Mouse (Mus musculus): ENCODE measurements around the gene Ckap5. TPM values are rescaled to one million over a fixed set of nuclear protein-coding genes. Genes with fewer than 3 reads are reported as not detected.

The Ckap5 gene
- polyA plus RNA-seq, 1 experiment from 2014 or later, result 44.0 TPM

DNA sequence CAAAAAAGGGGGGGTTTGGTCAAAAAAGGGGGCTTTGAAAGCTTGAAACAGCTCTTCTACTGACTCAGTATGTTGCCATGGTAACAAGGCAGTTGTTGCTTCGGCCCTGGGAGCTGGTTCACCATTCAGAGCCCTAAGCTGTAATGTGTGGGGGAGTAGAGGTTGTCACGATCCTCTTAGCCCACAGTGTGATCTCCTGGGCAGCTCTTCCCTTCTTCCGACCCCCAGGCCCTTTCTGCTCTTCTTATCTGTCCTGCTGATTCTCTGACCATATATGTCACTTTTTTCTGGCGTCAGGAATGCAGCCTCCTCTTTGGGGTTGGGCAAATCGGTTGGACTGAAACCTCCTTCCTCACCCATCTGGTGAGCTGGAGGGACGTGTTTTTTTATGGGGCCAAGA lies 126.3 kb downstream of the Ckap5 start:
- Histone ChIP-seq H3K27ac (no peak overlapping the region), H3K36me3 (ENCODE audit: insufficient read depth, low read length) (peaks cover 33% of the 10 kb centered on the region), H3K4me3 (replicated peaks; ENCODE audit: low read depth, low read length) (no peak overlapping the region), H3K4me2 (ENCODE audit: low read length) (0 out of 2 replicates have a peak overlapping the region, but pooled peaks have one; percentile 1), H3K27me3 (ENCODE audit: insufficient read depth, low read length) (no peaks in the 10 kb centered on the region), H3K4me1 (replicated peaks; ENCODE audit: insufficient read depth, low read length) (peaks cover 12% of the 10 kb centered on the region; the same call in 1 of the 2 replicates), H3K9me3 (replicated peaks; ENCODE audit: low read length) (no peaks in the 10 kb centered on the region), H3K9ac (ENCODE audit: low read depth, low read length) (no peak overlapping the region)
- ATAC-seq (replicated peaks; ENCODE audit: low FRiP score, low read depth) (no peak), DNase-seq (ENCODE audit: low spot score) (peak; percentile 71)
- WGBS, result 27% methylated on average over 6 of the region's 6 CpGs
- no peak for TF ChIP-seq CTCF (IDR thresholded peaks at IDR 0.05; ENCODE audit: low read depth)

DNA sequence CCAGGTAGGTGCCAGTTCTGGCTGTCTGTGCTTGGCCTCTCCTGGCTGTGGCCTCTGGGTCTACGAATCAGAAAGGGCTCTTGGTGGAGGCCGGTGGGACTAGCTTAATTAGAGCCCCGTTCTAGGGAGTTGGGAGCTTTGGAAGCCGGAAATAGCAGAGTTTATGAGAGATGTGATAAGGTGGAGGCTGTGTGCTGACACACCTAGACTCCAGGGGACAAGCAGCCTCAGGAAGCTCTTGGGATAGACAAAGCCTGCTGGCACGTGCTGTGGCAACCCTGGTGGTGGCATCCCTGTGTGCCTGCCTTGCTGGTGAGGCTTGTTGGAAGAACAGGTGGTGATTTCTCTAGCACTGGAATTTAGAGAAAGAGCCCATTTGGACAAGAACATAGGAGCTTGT lies 128.8 kb downstream of the Ckap5 start:
- Histone ChIP-seq H3K4me2 (ENCODE audit: low read length) (no peak overlapping the region), H3K4me3 (replicated peaks; ENCODE audit: low read depth, low read length) (no peak overlapping the region), H3K9ac (ENCODE audit: low read depth, low read length) (no peak overlapping the region), H3K9me3 (replicated peaks; ENCODE audit: low read length) (no peaks in the 10 kb centered on the region), H3K4me1 (replicated peaks; ENCODE audit: insufficient read depth, low read length) (peaks cover 12% of the 10 kb centered on the region; the same call in 1 of the 2 replicates), H3K27ac (no peak overlapping the region), H3K27me3 (ENCODE audit: insufficient read depth, low read length) (no peaks in the 10 kb centered on the region), H3K36me3 (ENCODE audit: insufficient read depth, low read length) (peaks cover 49% of the 10 kb centered on the region)
- WGBS, result 82% methylated on average over 5 of the region's 5 CpGs
- DNase-seq (ENCODE audit: low spot score) (no peak), ATAC-seq (replicated peaks; ENCODE audit: low FRiP score, low read depth) (no peak)
- no peak for TF ChIP-seq CTCF (IDR thresholded peaks at IDR 0.05; ENCODE audit: low read depth)

DNA sequence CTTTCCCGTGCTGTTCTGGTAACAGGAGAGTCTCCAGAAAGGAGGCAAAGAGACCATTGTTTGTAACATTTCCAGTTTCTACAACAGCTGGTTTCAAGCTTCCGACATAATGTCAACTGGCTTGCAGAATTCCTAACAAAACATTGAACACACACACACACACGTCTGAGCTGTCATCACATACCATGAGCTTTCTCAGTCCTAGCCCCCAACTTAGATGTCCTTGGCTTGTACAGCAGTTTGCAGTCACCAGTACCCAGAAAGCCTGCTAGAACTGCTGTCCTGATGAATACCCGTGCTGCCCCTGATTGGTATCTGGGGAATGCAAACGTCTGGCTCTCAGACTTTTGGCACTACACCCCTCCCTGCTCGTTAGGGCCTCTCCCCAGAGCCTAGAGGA lies 129.3 kb downstream of the Ckap5 start:
- no peak overlapping the region for H3K27ac ChIP-seq

DNA sequence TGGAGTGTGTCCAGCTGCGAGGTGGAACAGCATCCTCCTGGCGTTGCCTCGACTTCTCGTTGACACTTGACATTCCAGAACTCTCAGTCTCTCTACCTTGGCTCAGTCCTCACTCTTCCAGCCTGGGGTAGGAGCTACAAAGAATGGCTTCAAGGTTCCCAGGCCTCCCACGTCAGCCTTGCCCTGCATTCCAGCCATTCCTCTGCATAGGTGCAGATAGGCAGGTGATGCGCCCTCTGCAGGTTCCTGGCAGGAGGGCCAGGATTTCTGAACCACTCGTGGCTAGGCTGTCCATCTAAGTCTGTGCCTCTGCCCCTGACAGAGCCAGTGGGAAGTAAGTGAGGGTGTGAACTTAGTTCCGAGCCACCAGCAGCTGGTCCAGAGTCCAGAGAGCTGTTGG lies 130.2 kb downstream of the Ckap5 start:
- no peak overlapping the region for H3K9ac ChIP-seq (ENCODE audit: low read depth, low read length)
- no peak overlapping the region for H3K4me2 ChIP-seq (ENCODE audit: low read length)
- ATAC-seq (replicated peaks; ENCODE audit: low FRiP score, low read depth), result peak; percentile 44; the same call in 1 of the 2 replicates
- TF ChIP-seq CTCF (IDR thresholded peaks at IDR 0.05; ENCODE audit: low read depth), result peak; percentile 49
- no peaks in the 10 kb centered on the region for H3K9me3 ChIP-seq (replicated peaks; ENCODE audit: low read length)
- H3K27ac ChIP-seq, result no peak overlapping the region
- no peak overlapping the region for H3K4me3 ChIP-seq (replicated peaks; ENCODE audit: low read depth, low read length)
- H3K27me3 ChIP-seq (ENCODE audit: insufficient read depth, low read length), result no peaks in the 10 kb centered on the region
- no peak for DNase-seq (ENCODE audit: low spot score)
- WGBS, result 63% methylated on average over 8 of the region's 8 CpGs
- peaks cover 6% of the 10 kb centered on the region; the same call in 1 of the 2 replicates for H3K4me1 ChIP-seq (replicated peaks; ENCODE audit: insufficient read depth, low read length)
- peaks cover 54% of the 10 kb centered on the region for H3K36me3 ChIP-seq (ENCODE audit: insufficient read depth, low read length)

More for the DNA sequence above, 129.3 kb downstream of the Ckap5 start:
- DNase-seq (ENCODE audit: low spot score), result no peak
- WGBS, result 68% methylated on average over 6 of the region's 6 CpGs
- Histone ChIP-seq H3K9me3 (replicated peaks; ENCODE audit: low read length) (no peaks in the 10 kb centered on the region), H3K27me3 (ENCODE audit: insufficient read depth, low read length) (no peaks in the 10 kb centered on the region), H3K4me3 (replicated peaks; ENCODE audit: low read depth, low read length) (no peak overlapping the region), H3K4me1 (replicated peaks; ENCODE audit: insufficient read depth, low read length) (peaks cover 10% of the 10 kb centered on the region; the same call in 1 of the 2 replicates), H3K4me2 (ENCODE audit: low read length) (no peak overlapping the region), H3K9ac (ENCODE audit: low read depth, low read length) (no peak overlapping the region), H3K36me3 (ENCODE audit: insufficient read depth, low read length) (peaks cover 50% of the 10 kb centered on the region)
- no peak for TF ChIP-seq CTCF (IDR thresholded peaks at IDR 0.05; ENCODE audit: low read depth)
- ATAC-seq (replicated peaks; ENCODE audit: low FRiP score, low read depth), result no peak

DNA sequence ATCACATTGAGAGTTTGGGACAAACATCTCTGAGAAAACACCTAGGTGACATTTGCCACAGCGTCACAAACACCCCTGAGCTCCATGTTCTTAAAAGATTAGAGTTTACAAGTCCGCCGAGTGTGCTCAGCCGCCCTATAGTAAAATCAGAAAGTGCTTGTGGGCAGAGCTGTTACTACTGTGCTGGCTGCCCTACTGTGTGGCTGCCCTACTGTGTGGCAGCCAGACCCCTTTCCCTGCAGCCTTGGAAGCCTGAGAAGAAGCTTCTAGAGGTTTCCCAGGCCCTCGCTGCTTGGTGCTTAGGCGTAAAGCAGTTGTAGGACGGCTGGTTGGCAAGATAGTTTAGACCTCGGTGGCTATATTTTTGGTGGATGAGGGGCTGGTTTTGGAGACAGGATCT lies 133.1 kb downstream of the Ckap5 start:
- TF ChIP-seq CTCF (IDR thresholded peaks at IDR 0.05; ENCODE audit: low read depth), result no peak
- no peaks in the 10 kb centered on the region for H3K4me1 ChIP-seq (replicated peaks; ENCODE audit: insufficient read depth, low read length)
- DNase-seq (ENCODE audit: low spot score), result no peak
- H3K36me3 ChIP-seq (ENCODE audit: insufficient read depth, low read length), result peaks cover 73% of the 10 kb centered on the region
- no peaks in the 10 kb centered on the region for H3K9me3 ChIP-seq (replicated peaks; ENCODE audit: low read length)
- H3K4me2 ChIP-seq (ENCODE audit: low read length), result no peak overlapping the region
- H3K4me3 ChIP-seq (replicated peaks; ENCODE audit: low read depth, low read length), result no peak overlapping the region
- H3K27me3 ChIP-seq (ENCODE audit: insufficient read depth, low read length), result no peaks in the 10 kb centered on the region
- ATAC-seq (replicated peaks; ENCODE audit: low FRiP score, low read depth), result no peak
- no peak overlapping the region for H3K9ac ChIP-seq (ENCODE audit: low read depth, low read length)
- H3K27ac ChIP-seq, result no peak overlapping the region
- 96% methylated on average over 8 of the region's 8 CpGs for WGBS

DNA sequence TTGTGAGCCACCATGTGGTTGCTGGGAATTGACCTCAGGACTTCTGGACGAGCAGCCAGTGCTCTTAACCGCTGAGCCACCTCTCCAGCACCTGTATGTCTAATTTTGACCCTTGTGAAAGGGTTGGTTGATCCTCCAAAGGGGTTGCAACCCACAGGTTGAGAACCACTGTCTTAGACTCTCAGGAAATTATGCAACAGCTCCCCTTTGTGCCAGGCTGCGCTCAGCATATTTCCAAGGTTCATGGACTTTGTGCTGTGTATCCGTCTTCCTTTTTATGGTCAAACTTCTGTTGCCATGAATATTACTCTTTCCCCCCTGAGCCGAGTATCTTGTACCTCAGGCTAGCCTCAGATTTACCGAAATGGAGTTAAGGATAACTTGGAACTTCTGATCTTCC lies 134.4 kb downstream of the Ckap5 start:
- DNase-seq (ENCODE audit: low spot score) (no peak), ATAC-seq (replicated peaks; ENCODE audit: low FRiP score, low read depth) (no peak)
- no peak overlapping the region for H3K9ac ChIP-seq (ENCODE audit: low read depth, low read length)
- H3K36me3 ChIP-seq (ENCODE audit: insufficient read depth, low read length), result peaks cover 66% of the 10 kb centered on the region
- H3K27me3 ChIP-seq (ENCODE audit: insufficient read depth, low read length), result no peaks in the 10 kb centered on the region
- WGBS, result 88% methylated on average over 6 of the region's 6 CpGs
- no peaks in the 10 kb centered on the region for H3K9me3 ChIP-seq (replicated peaks; ENCODE audit: low read length)
- no peaks in the 10 kb centered on the region for H3K4me1 ChIP-seq (replicated peaks; ENCODE audit: insufficient read depth, low read length)
- no peak overlapping the region for H3K27ac ChIP-seq
- no peak overlapping the region for H3K4me2 ChIP-seq (ENCODE audit: low read length)
- TF ChIP-seq CTCF (IDR thresholded peaks at IDR 0.05; ENCODE audit: low read depth), result no peak
- H3K4me3 ChIP-seq (replicated peaks; ENCODE audit: low read depth, low read length), result no peak overlapping the region

DNA sequence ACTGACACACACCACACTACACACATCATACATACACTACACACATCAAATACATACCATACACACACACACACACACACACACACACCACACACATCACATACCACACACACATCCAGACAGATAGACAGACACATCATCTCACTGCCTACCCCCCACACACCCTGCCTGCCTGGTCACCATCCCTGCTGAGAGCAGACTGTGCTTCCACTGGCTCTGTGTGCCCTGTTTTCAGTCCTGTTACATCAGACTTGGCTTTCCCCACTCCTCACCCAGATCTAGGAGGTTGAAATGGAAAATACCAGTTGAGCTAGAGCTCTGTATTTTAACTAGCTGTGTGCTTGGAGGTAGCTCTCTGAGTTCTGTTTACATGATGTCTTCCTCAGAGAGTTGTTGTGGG lies 138.2 kb downstream of the Ckap5 start:
- H3K4me3 ChIP-seq (replicated peaks; ENCODE audit: low read depth, low read length), result no peak overlapping the region
- TF ChIP-seq CTCF (IDR thresholded peaks at IDR 0.05; ENCODE audit: low read depth), result no peak
- no peaks in the 10 kb centered on the region for H3K9me3 ChIP-seq (replicated peaks; ENCODE audit: low read length)
- no peak overlapping the region for H3K9ac ChIP-seq (ENCODE audit: low read depth, low read length)
- no peak for ATAC-seq (replicated peaks; ENCODE audit: low FRiP score, low read depth)
- no peaks in the 10 kb centered on the region for H3K4me1 ChIP-seq (replicated peaks; ENCODE audit: insufficient read depth, low read length)
- no peak overlapping the region for H3K4me2 ChIP-seq (ENCODE audit: low read length)
- no peaks in the 10 kb centered on the region for H3K27me3 ChIP-seq (ENCODE audit: insufficient read depth, low read length)
- no peak for DNase-seq (ENCODE audit: low spot score)
- H3K27ac ChIP-seq, result no peak overlapping the region
- peaks cover 56% of the 10 kb centered on the region for H3K36me3 ChIP-seq (ENCODE audit: insufficient read depth, low read length)

Measured in kidney, postnatal 0 days (tissue).